Mouse (Mus musculus): ENCODE data around the gene Hmg20a. TPM values are rescaled to one million over a fixed set of nuclear protein-coding genes. Genes with fewer than 3 reads are reported as not detected.

Gene Hmg20a
- polyA plus RNA-seq, 1 experiment from 2014 or later = 95.7 TPM

- Histone ChIP-seq H3K36me3 (ENCODE audit: control insufficient read depth, insufficient read depth, low read length) (peaks cover 3% of the 10 kb centered on the region; the same call in 1 of the 2 replicates), H3K4me2 (ENCODE audit: low read length) (no peak overlapping the region), H3K4me1 (ENCODE audit: control insufficient read depth, insufficient read depth, low read length) (peaks cover 15% of the 10 kb centered on the region), H3K9me3 (replicated peaks; ENCODE audit: control insufficient read depth, low read length, poor library complexity, severe bottlenecking) (no peaks in the 10 kb centered on the region), H3K27me3 (ENCODE audit: control insufficient read depth, insufficient read depth, low read depth, low read length) (no peaks in the 10 kb centered on the region), H3K9ac (ENCODE audit: low read depth, low read length) (no peak overlapping the region), H3K4me3 (ENCODE audit: low read depth, low read length) (no peak overlapping the region), H3K27ac (ENCODE audit: low read length) (no peak overlapping the region)
- 95% methylated on average over 2 of the region's 2 CpGs for WGBS
- no peak for ATAC-seq
Observed at GRCm38 (mm10) chr9:56463046-56463445, 44.6 kb downstream of the Hmg20a start.

- Histone ChIP-seq H3K9me3 (replicated peaks; ENCODE audit: control insufficient read depth, low read length, poor library complexity, severe bottlenecking) (no peaks in the 10 kb centered on the region), H3K4me1 (ENCODE audit: control insufficient read depth, insufficient read depth, low read length) (peaks cover 15% of the 10 kb centered on the region), H3K27ac (ENCODE audit: low read length) (no peak overlapping the region), H3K4me2 (ENCODE audit: low read length) (no peak overlapping the region), H3K9ac (ENCODE audit: low read depth, low read length) (no peak overlapping the region), H3K4me3 (ENCODE audit: low read depth, low read length) (no peak overlapping the region), H3K36me3 (ENCODE audit: control insufficient read depth, insufficient read depth, low read length) (peaks cover 4% of the 10 kb centered on the region; the same call in 1 of the 2 replicates), H3K27me3 (ENCODE audit: control insufficient read depth, insufficient read depth, low read depth, low read length) (no peaks in the 10 kb centered on the region)
- ATAC-seq = no peak
- 73% methylated on average over 4 of the region's 4 CpGs for WGBS
Observed at GRCm38 (mm10) chr9:56463686-56464515, 45.5 kb downstream of the Hmg20a start.

GRCm38 (mm10) chr9:56464863-56465654, 46.6 kb downstream of the Hmg20a start:
- Histone ChIP-seq H3K36me3 (ENCODE audit: control insufficient read depth, insufficient read depth, low read length) (peaks cover 4% of the 10 kb centered on the region; the same call in 1 of the 2 replicates), H3K27me3 (ENCODE audit: control insufficient read depth, insufficient read depth, low read depth, low read length) (no peaks in the 10 kb centered on the region), H3K9me3 (replicated peaks; ENCODE audit: control insufficient read depth, low read length, poor library complexity, severe bottlenecking) (no peaks in the 10 kb centered on the region), H3K9ac (ENCODE audit: low read depth, low read length) (peak overlapping the region; percentile 48), H3K4me2 (ENCODE audit: low read length) (peak overlapping the region; percentile 45), H3K4me3 (ENCODE audit: low read depth, low read length) (no peak overlapping the region), H3K4me1 (ENCODE audit: control insufficient read depth, insufficient read depth, low read length) (peaks cover 15% of the 10 kb centered on the region), H3K27ac (ENCODE audit: low read length) (peak overlapping the region; percentile 67)
- 18% methylated on average over 22 of the region's 23 CpGs for WGBS
- peak; percentile 66 for ATAC-seq

- no peak overlapping the region for H3K9ac ChIP-seq (ENCODE audit: low read depth, low read length)
- H3K4me1 ChIP-seq (ENCODE audit: control insufficient read depth, insufficient read depth, low read length) = peaks cover 15% of the 10 kb centered on the region
- H3K4me3 ChIP-seq (ENCODE audit: low read depth, low read length) = no peak overlapping the region
- no peaks in the 10 kb centered on the region for H3K9me3 ChIP-seq (replicated peaks; ENCODE audit: control insufficient read depth, low read length, poor library complexity, severe bottlenecking)
- peaks cover 4% of the 10 kb centered on the region; the same call in 1 of the 2 replicates for H3K36me3 ChIP-seq (ENCODE audit: control insufficient read depth, insufficient read depth, low read length)
- H3K27ac ChIP-seq (ENCODE audit: low read length) = no peak overlapping the region
- H3K27me3 ChIP-seq (ENCODE audit: control insufficient read depth, insufficient read depth, low read depth, low read length) = no peaks in the 10 kb centered on the region
- no peak for ATAC-seq
- H3K4me2 ChIP-seq (ENCODE audit: low read length) = no peak overlapping the region
- 99% methylated on average over 4 of the region's 4 CpGs for WGBS
Observed at GRCm38 (mm10) chr9:56466251-56466650, 47.8 kb downstream of the Hmg20a start.

- WGBS = 52% methylated on average over 2 of the region's 2 CpGs
- ATAC-seq = no peak
- Histone ChIP-seq H3K9ac (ENCODE audit: low read depth, low read length) (no peak overlapping the region), H3K4me2 (ENCODE audit: low read length) (no peak overlapping the region), H3K27ac (ENCODE audit: low read length) (no peak overlapping the region), H3K9me3 (replicated peaks; ENCODE audit: control insufficient read depth, low read length, poor library complexity, severe bottlenecking) (no peaks in the 10 kb centered on the region), H3K36me3 (ENCODE audit: control insufficient read depth, insufficient read depth, low read length) (peaks cover 9% of the 10 kb centered on the region), H3K4me3 (ENCODE audit: low read depth, low read length) (no peak overlapping the region), H3K4me1 (ENCODE audit: control insufficient read depth, insufficient read depth, low read length) (peaks cover 10% of the 10 kb centered on the region), H3K27me3 (ENCODE audit: control insufficient read depth, insufficient read depth, low read depth, low read length) (no peaks in the 10 kb centered on the region)
Observed at GRCm38 (mm10) chr9:56469656-56470055, 51.2 kb downstream of the Hmg20a start.

- H3K27me3 ChIP-seq (ENCODE audit: control insufficient read depth, insufficient read depth, low read depth, low read length) = no peaks in the 10 kb centered on the region
- no peak overlapping the region; the same call in 1 of the 2 replicates for H3K27ac ChIP-seq (ENCODE audit: low read length)
- no peak overlapping the region for H3K4me2 ChIP-seq (ENCODE audit: low read length)
- H3K9me3 ChIP-seq (replicated peaks; ENCODE audit: control insufficient read depth, low read length, poor library complexity, severe bottlenecking) = no peaks in the 10 kb centered on the region
- H3K9ac ChIP-seq (ENCODE audit: low read depth, low read length) = no peak overlapping the region
- peaks cover 4% of the 10 kb centered on the region for H3K4me1 ChIP-seq (ENCODE audit: control insufficient read depth, insufficient read depth, low read length)
- H3K4me3 ChIP-seq (ENCODE audit: low read depth, low read length) = no peak overlapping the region
- WGBS = 32% methylated on average over 7 of the region's 7 CpGs
- H3K36me3 ChIP-seq (ENCODE audit: control insufficient read depth, insufficient read depth, low read length) = peaks cover 9% of the 10 kb centered on the region
- ATAC-seq = no peak
Observed at GRCm38 (mm10) chr9:56470291-56470690, 51.9 kb downstream of the Hmg20a start.

GRCm38 (mm10) chr9:56478975-56479647, 60.7 kb downstream of the Hmg20a start:
- no peak overlapping the region for H3K4me3 ChIP-seq (ENCODE audit: low read depth, low read length)
- H3K9me3 ChIP-seq (replicated peaks; ENCODE audit: control insufficient read depth, low read length, poor library complexity, severe bottlenecking) = no peaks in the 10 kb centered on the region
- H3K9ac ChIP-seq (ENCODE audit: low read depth, low read length) = no peak overlapping the region
- WGBS = 83% methylated on average over 5 of the region's 5 CpGs
- H3K27ac ChIP-seq (ENCODE audit: low read length) = no peak overlapping the region
- H3K4me1 ChIP-seq (ENCODE audit: control insufficient read depth, insufficient read depth, low read length) = no peaks in the 10 kb centered on the region
- no peaks in the 10 kb centered on the region for H3K27me3 ChIP-seq (ENCODE audit: control insufficient read depth, insufficient read depth, low read depth, low read length)
- H3K4me2 ChIP-seq (ENCODE audit: low read length) = no peak overlapping the region
- H3K36me3 ChIP-seq (ENCODE audit: control insufficient read depth, insufficient read depth, low read length) = peaks cover 6% of the 10 kb centered on the region; the same call in 1 of the 2 replicates
- no peak for ATAC-seq

GRCm38 (mm10) chr9:56482623-56483022, 64.2 kb downstream of the Hmg20a start:
- H3K4me1 ChIP-seq (ENCODE audit: control insufficient read depth, insufficient read depth, low read length) = no peaks in the 10 kb centered on the region
- H3K27me3 ChIP-seq (ENCODE audit: control insufficient read depth, insufficient read depth, low read depth, low read length) = no peaks in the 10 kb centered on the region
- no peak overlapping the region for H3K9ac ChIP-seq (ENCODE audit: low read depth, low read length)
- H3K36me3 ChIP-seq (ENCODE audit: control insufficient read depth, insufficient read depth, low read length) = peaks cover 3% of the 10 kb centered on the region; the same call in 1 of the 2 replicates
- no peak overlapping the region for H3K4me2 ChIP-seq (ENCODE audit: low read length)
- H3K4me3 ChIP-seq (ENCODE audit: low read depth, low read length) = no peak overlapping the region
- WGBS = 93% methylated on average over 4 of the region's 4 CpGs
- H3K27ac ChIP-seq (ENCODE audit: low read length) = no peak overlapping the region
- ATAC-seq = no peak
- no peaks in the 10 kb centered on the region for H3K9me3 ChIP-seq (replicated peaks; ENCODE audit: control insufficient read depth, low read length, poor library complexity, severe bottlenecking)

Data from midbrain, embryonic 16.5 days (tissue).